Mouse (Mus musculus): ENCODE results near the gene Mroh2a.

DNA sequence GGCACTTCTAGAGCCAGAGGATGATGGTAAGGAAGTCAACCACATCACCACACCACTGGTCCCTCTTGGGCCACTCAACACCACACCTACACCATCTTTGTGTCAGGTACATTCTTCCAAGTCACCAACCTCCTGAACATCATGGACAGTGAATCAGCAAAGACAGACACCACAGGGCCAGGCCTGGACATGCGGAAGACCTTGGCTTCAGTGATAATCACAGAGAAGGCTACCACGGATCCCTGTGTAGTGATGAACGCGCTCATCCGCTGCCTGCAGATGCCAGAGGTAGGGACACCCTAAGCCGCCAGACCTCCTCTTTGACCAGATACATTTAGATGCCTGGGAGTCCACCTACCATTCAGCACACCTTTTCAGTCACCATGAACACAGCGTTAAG lies 1.3 kb downstream of the Mroh2a start:
- TF ChIP-seq CTCF (IDR thresholded peaks at IDR 0.05; ENCODE audit: low read depth, low read length) (no peak), POLR2A (IDR thresholded peaks at IDR 0.05; ENCODE audit: extremely low read depth, insufficient read depth, low read length) (no peak)

All from liver, adult 2 months (tissue).